Mouse (Mus musculus) lung, postnatal 0 days (tissue): Measurements from ENCODE around the gene Zswim8. TPM values are rescaled to one million over a fixed set of nuclear protein-coding genes. Genes with fewer than 3 reads are reported as not detected.
A peak's percentile ranks its signal among the peaks of the same experiment; 100 is the strongest.

Experiments used
- ATAC-seq: fragments of 200-750 bp; cut with Nextera tagmentation; 2 replicates; pipeline ENCODE4 v1.8.0; 2017; ENCODE audit warnings: moderate library complexity
- DNase-seq: peaks from one replicate; pipeline ENCODE4 v3.0.0-alpha.2; 2016; ENCODE audit warnings: low spot score
- H3K27ac ChIP-seq: fragments of 300-500 bp; sonication (generic); 2 replicates; pipeline ENCODE4 v1.5.1; 2014; ENCODE audit warnings: antibody characterized with exemption, mild to moderate bottlenecking, low read length, mixed read lengths
- H3K27me3 ChIP-seq: fragments of 300-500 bp; sonication (generic); replicated peaks from 2 replicates; pipeline ENCODE4 v1.6.1; 2014; ENCODE audit warnings: low read length, mixed read lengths; ENCODE audit not compliant: insufficient read depth
- H3K36me3 ChIP-seq: fragments of 300-500 bp; sonication (generic); 2 replicates; pipeline ENCODE4 v1.6.1; 2014; ENCODE audit warnings: low read length, mixed read lengths; ENCODE audit not compliant: insufficient read depth
- H3K4me1 ChIP-seq: fragments of 300-500 bp; sonication (generic); 2 replicates; pipeline ENCODE4 v1.6.1; 2014; ENCODE audit warnings: antibody characterized with exemption, low read depth, low read length, mixed read lengths; ENCODE audit not compliant: insufficient read depth
- H3K4me2 ChIP-seq: fragments of 300-500 bp; sonication (generic); replicated peaks from 2 replicates; pipeline ENCODE4 v1.6.1; 2014; ENCODE audit warnings: low read depth, mild to moderate bottlenecking, low read length, moderate library complexity, mixed read lengths
- H3K4me3 ChIP-seq: fragments of 300-500 bp; sonication (generic); 2 replicates; pipeline ENCODE4 v1.5.1; 2014; ENCODE audit warnings: low read depth, low read length
- H3K9ac ChIP-seq: fragments of 300-500 bp; sonication (generic); replicated peaks from 2 replicates; pipeline ENCODE4 v1.6.1; 2014; ENCODE audit warnings: low read depth, mild to moderate bottlenecking
- H3K9me3 ChIP-seq: fragments of 300-500 bp; sonication (generic); 2 replicates; pipeline ENCODE4 v1.6.1; 2016; ENCODE audit warnings: low read length, mixed read lengths
- CTCF ChIP-seq: IDR thresholded peaks from 2 replicates; pipeline ENCODE4 v1.5.1; 2016; ENCODE audit warnings: antibody characterized with exemption, mild to moderate bottlenecking
- EP300 ChIP-seq: IDR thresholded peaks from 2 replicates; pipeline ENCODE4 v1.6.1; 2016; ENCODE audit warnings: antibody characterized with exemption, mild to moderate bottlenecking, control low read depth
- WGBS: fragments of 180-500 bp; shearing (Covaris S2); extraction: QIAGEN DNeasy Blood & Tissue Kit; methylation state at CpG from one replicate; pipeline ENCODE4 v1.1.7; 2014; 5-methylcytosine and 5-hydroxymethylcytosine counted together
- polyA plus RNA-seq: library from polyadenylated mRNA; unstranded; fragments of >200 nt; fragmentation: Nextera tagmentation; extraction: Ambion mirVana; gene quantifications from 2 replicates; pipeline ENCODE4 v1.2.1, GENCODE M21; 2015

The Zswim8 gene
- 21.7 and 24.1 TPM in 2 replicates for polyA plus RNA-seq

- WGBS = 2% methylated on average over 62 of the region's 80 CpGs
- DNase-seq (peak; percentile 96), ATAC-seq (peak; percentile 96)
- Histone ChIP-seq H3K36me3 (peaks cover 15% of the 10 kb centered on the region), H3K9ac (peak within 1 kb of the TSS; percentile 99), H3K27me3 (no peaks in the 10 kb centered on the region), H3K27ac (peak within 1 kb of the TSS; percentile 94), H3K9me3 (no peaks in the 10 kb centered on the region), H3K4me2 (peak within 1 kb of the TSS; percentile 88), H3K4me3 (peak within 1 kb of the TSS; percentile 95), H3K4me1 (peaks cover 6% of the 10 kb centered on the region)
- TF ChIP-seq CTCF = peak; percentile 34
- no peak for TF ChIP-seq EP300
Measured at GRCm38 (mm10) chr14:20707201-20708190, at the start of gene Zswim8. Zswim8 (plus strand) TSS chr14:20707552.

GRCm38 (mm10) chr14:20658326-20658725 is 49.0 kb upstream of the Zswim8 start:
- no peaks in the 10 kb centered on the region for H3K36me3 ChIP-seq
- H3K4me1 ChIP-seq = peaks cover 3% of the 10 kb centered on the region; the same call in 1 of the 2 replicates
- H3K27ac ChIP-seq = no peak overlapping the region
- TF ChIP-seq EP300 (no peak), CTCF (peak; percentile 85)
- H3K4me3 ChIP-seq = no peak overlapping the region
- no peaks in the 10 kb centered on the region for H3K9me3 ChIP-seq
- no peak for ATAC-seq
- no peak overlapping the region for H3K4me2 ChIP-seq
- H3K9ac ChIP-seq = no peak overlapping the region
- H3K27me3 ChIP-seq = no peaks in the 10 kb centered on the region
- DNase-seq = peak; percentile 87

GRCm38 (mm10) chr14:20658902-20659301 is 48.5 kb upstream of the Zswim8 start:
- H3K4me1 ChIP-seq = peaks cover 3% of the 10 kb centered on the region; the same call in 1 of the 2 replicates
- H3K9me3 ChIP-seq = no peaks in the 10 kb centered on the region
- DNase-seq = no peak
- ATAC-seq = no peak
- no peak overlapping the region for H3K27ac ChIP-seq
- H3K9ac ChIP-seq = no peak overlapping the region
- WGBS = 79% methylated on average over 6 of the region's 6 CpGs
- no peaks in the 10 kb centered on the region for H3K27me3 ChIP-seq
- TF ChIP-seq CTCF (no peak), EP300 (no peak)
- no peak overlapping the region for H3K4me2 ChIP-seq
- H3K4me3 ChIP-seq = no peak overlapping the region
- H3K36me3 ChIP-seq = no peaks in the 10 kb centered on the region

GRCm38 (mm10) chr14:20659687-20660086 is 47.7 kb upstream of the Zswim8 start:
- no peak for TF ChIP-seq EP300
- no peak for TF ChIP-seq CTCF
- Histone ChIP-seq H3K27ac (no peak overlapping the region), H3K9ac (no peak overlapping the region), H3K9me3 (no peaks in the 10 kb centered on the region), H3K4me2 (no peak overlapping the region), H3K4me1 (peaks cover 3% of the 10 kb centered on the region; the same call in 1 of the 2 replicates), H3K4me3 (no peak overlapping the region), H3K36me3 (no peaks in the 10 kb centered on the region), H3K27me3 (no peaks in the 10 kb centered on the region)
- DNase-seq (no peak), ATAC-seq (no peak)
- 99% methylated on average over 7 of the region's 7 CpGs for WGBS

- WGBS = 2% methylated on average over 52 of the region's 52 CpGs
- peak overlapping the region; percentile 95 for H3K4me2 ChIP-seq
- no peaks in the 10 kb centered on the region for H3K9me3 ChIP-seq
- H3K27ac ChIP-seq = peak overlapping the region; percentile 71
- no peaks in the 10 kb centered on the region for H3K36me3 ChIP-seq
- peaks cover 3% of the 10 kb centered on the region; the same call in 1 of the 2 replicates for H3K4me1 ChIP-seq
- DNase-seq (peak; percentile 98), ATAC-seq (peak; percentile 94)
- H3K27me3 ChIP-seq = no peaks in the 10 kb centered on the region
- TF ChIP-seq CTCF (peak; percentile 89), EP300 (peak; percentile 9; the same call in 1 of the 2 replicates)
- H3K9ac ChIP-seq = peak overlapping the region; percentile 50
- peak overlapping the region; percentile 55 for H3K4me3 ChIP-seq
Measured at GRCm38 (mm10) chr14:20660827-20661660, 46.3 kb upstream of the Zswim8 start.
